8 mouse cellular contexts compared by ENCODE assay signal in genomic region chr11:58104351-58104791, GRCm38 (mm10). TPM values are rescaled to one million over a fixed set of nuclear protein-coding genes. Genes with fewer than 3 reads are reported as not detected.
DNase-seq lines count a peak whose midpoint lies in the region; ATAC-seq and TF ChIP-seq lines count a peak whose summit lies in the region.

No protein-coding gene starts in this region.

- peak overlapping the region; percentile 80 for H3K9ac ChIP-seq in kidney, postnatal 0 days (ENCODE audit: low read depth, low read length)
- H3K9ac ChIP-seq in intestine, embryonic 15.5 days: peak overlapping the region; percentile 94
- peak overlapping the region; percentile 82 for H3K9ac ChIP-seq in stomach, postnatal 0 days (ENCODE audit: low read length)

- TF ChIP-seq CTCF in kidney, postnatal 0 days (IDR thresholded peaks at IDR 0.05; ENCODE audit: low read depth): no peak
- TF ChIP-seq CTCF in G1E (IDR thresholded peaks at IDR 0.05; ENCODE audit: low read depth, low read length): no peak
- no peak for TF ChIP-seq CTCF in embryonic fibroblast, embryonic 13.5 days (IDR thresholded peaks at IDR 0.05; ENCODE audit: borderline replicate concordance, insufficient read depth, low read length)
- TF ChIP-seq CTCF in stomach, postnatal 0 days (IDR thresholded peaks at IDR 0.05; ENCODE audit: low read depth): no peak

- peaks cover 47% of the 10 kb centered on the region for H3K79me2 ChIP-seq in macrophage (ENCODE audit: inconsistent target)

- no peaks in the 10 kb centered on the region for H3K27me3 ChIP-seq in kidney, postnatal 0 days (ENCODE audit: insufficient read depth, low read length)
- H3K27me3 ChIP-seq in G1E (ENCODE audit: insufficient read depth, low read length): no peaks in the 10 kb centered on the region
- no peaks in the 10 kb centered on the region for H3K27me3 ChIP-seq in intestine, embryonic 15.5 days (replicated peaks)
- no peaks in the 10 kb centered on the region for H3K27me3 ChIP-seq in stomach, postnatal 0 days (ENCODE audit: control insufficient read depth, insufficient read depth, low read length)

- no peaks in the 10 kb centered on the region for H3K36me3 ChIP-seq in kidney, postnatal 0 days (ENCODE audit: insufficient read depth, low read length)
- H3K36me3 ChIP-seq in G1E (replicated peaks) (peaks cover 25% of the 10 kb centered on the region), macrophage (ENCODE audit: inconsistent target) (no peaks in the 10 kb centered on the region; the same call in 1 of the 2 replicates)
- H3K36me3 ChIP-seq in intestine, embryonic 15.5 days: peaks cover 5% of the 10 kb centered on the region; the same call in 1 of the 2 replicates
- H3K36me3 ChIP-seq in stomach, postnatal 0 days (ENCODE audit: control insufficient read depth, insufficient read depth, low read length): no peaks in the 10 kb centered on the region

- peak overlapping the region; percentile 70 for H3K4me3 ChIP-seq in kidney, postnatal 0 days (replicated peaks; ENCODE audit: low read depth, low read length)
- H3K4me3 ChIP-seq in G1E (ENCODE audit: low read depth, low read length) (peak overlapping the region; percentile 97), macrophage (ENCODE audit: inconsistent target) (peak overlapping the region; percentile 61)
- peak overlapping the region; percentile 72 for H3K4me3 ChIP-seq in embryonic fibroblast, embryonic 13.5 days (ENCODE audit: insufficient read depth, low read length)
- H3K4me3 ChIP-seq in intestine, embryonic 15.5 days (replicated peaks): peak overlapping the region; percentile 97
- peak overlapping the region; percentile 77 for H3K4me3 ChIP-seq in stomach, postnatal 0 days (ENCODE audit: low read depth, low read length)

- TF ChIP-seq EP300 in stomach, postnatal 0 days (optimal IDR thresholded peaks at IDR 0.05): no peak

- H3K27ac ChIP-seq in kidney, postnatal 0 days: peak overlapping the region; percentile 91
- H3K27ac ChIP-seq in embryonic fibroblast, embryonic 13.5 days (ENCODE audit: insufficient read depth, low read length): peak overlapping the region; percentile 47
- peak overlapping the region; percentile 95 for H3K27ac ChIP-seq in intestine, embryonic 15.5 days
- peak overlapping the region; percentile 76 for H3K27ac ChIP-seq in macrophage
- peak overlapping the region; percentile 94 for H3K27ac ChIP-seq in stomach, postnatal 0 days (replicated peaks)

- H3K4me1 ChIP-seq in kidney, postnatal 0 days (replicated peaks; ENCODE audit: insufficient read depth, low read length): no peaks in the 10 kb centered on the region; the same call in 1 of the 2 replicates
- H3K4me1 ChIP-seq in G1E (ENCODE audit: insufficient read depth, low read depth, low read length): peaks cover 46% of the 10 kb centered on the region
- H3K4me1 ChIP-seq in embryonic fibroblast, embryonic 13.5 days (ENCODE audit: control insufficient read depth, insufficient read depth, low read length): no peaks in the 10 kb centered on the region
- H3K4me1 ChIP-seq in intestine, embryonic 15.5 days (replicated peaks): peaks cover 11% of the 10 kb centered on the region
- no peaks in the 10 kb centered on the region; the same call in 1 of the 2 replicates for H3K4me1 ChIP-seq in stomach, postnatal 0 days (replicated peaks; ENCODE audit: control insufficient read depth, insufficient read depth)

- peak; percentile 61 for DNase-seq in kidney, postnatal 0 days (ENCODE audit: low spot score)
- DNase-seq in kidney, postnatal 10 days: no peak
- peak; percentile 33 for DNase-seq in G1E (ENCODE audit: low spot score)
- peak; percentile 57 for DNase-seq in stomach, postnatal 0 days (ENCODE audit: low spot score)
- DNase-seq in adrenal gland, postnatal 4 days (ENCODE audit: low spot score in 2 of 2): no peak

- no peak for TF ChIP-seq POLR2A in embryonic fibroblast, embryonic 13.5 days (IDR thresholded peaks at IDR 0.05; ENCODE audit: low read depth, low read length)

- no peaks in the 10 kb centered on the region for H3K9me3 ChIP-seq in kidney, postnatal 0 days (replicated peaks; ENCODE audit: low read length)
- H3K9me3 ChIP-seq in G1E (replicated peaks): no peaks in the 10 kb centered on the region
- no peaks in the 10 kb centered on the region for H3K9me3 ChIP-seq in intestine, embryonic 15.5 days
- no peaks in the 10 kb centered on the region for H3K9me3 ChIP-seq in stomach, postnatal 0 days (ENCODE audit: control insufficient read depth, low read length)

- H3K4me2 ChIP-seq in kidney, postnatal 0 days (ENCODE audit: low read length): peak overlapping the region; percentile 56
- H3K4me2 ChIP-seq in intestine, embryonic 15.5 days (replicated peaks): peak overlapping the region; percentile 60
- H3K4me2 ChIP-seq in stomach, postnatal 0 days (replicated peaks; ENCODE audit: low read depth): peak overlapping the region; percentile 77

- peak; percentile 17; the same call in 1 of the 2 replicates for ATAC-seq in kidney, postnatal 0 days (replicated peaks; ENCODE audit: low FRiP score, low read depth)
- no peak for ATAC-seq in G1E (ENCODE audit: extremely low read depth, insufficient number of reproducible peaks, low FRiP score, poor library complexity, severe bottlenecking)
- ATAC-seq in intestine, embryonic 15.5 days: no peak; the same call in 1 of the 2 replicates
- ATAC-seq in stomach, postnatal 0 days (ENCODE audit: low FRiP score, low TSS enrichment): peak; percentile 1; the same call in 1 of the 2 replicates

- 0% methylated on average over 23 of the region's 24 CpGs for WGBS in kidney, postnatal 0 days
- under 1% methylated on average over 24 of the region's 24 CpGs for WGBS in intestine, embryonic 15.5 days
- under 1% methylated on average over 24 of the region's 24 CpGs for WGBS in macrophage (ENCODE audit: missing documents)
- 0% methylated on average over 24 of the region's 24 CpGs for WGBS in stomach, postnatal 0 days

RNA-seq across cellular contexts. Expression of gene Cnot8, which starts 0.4 kb away (rescaled TPM):
- polyA plus RNA-seq in kidney, postnatal 0 days (2015; fragmentation: Nextera tagmentation; extraction: Ambion mirVana): 69.9 and 74.8 TPM in 2 replicates
- 64.2 and 65.1 TPM in 2 replicates for total RNA-seq in G1E (2014; fragmentation: Nextera tagmentation)
- total RNA-seq in G1E (2017): 111 and 126 TPM in 2 replicates
- 4.4 and 5.5 TPM in 2 replicates for polyA plus RNA-seq in G1E (2012)
- polyA plus RNA-seq in embryonic fibroblast, embryonic 13.5 days (2011; ENCODE audit: insufficient read length, low read depth, missing spikeins): 56.9 and 58.1 TPM in 2 replicates
- polyA plus RNA-seq in intestine, embryonic 15.5 days (2015; fragmentation: Nextera tagmentation; extraction: Ambion mirVana): 78.3 and 79.4 TPM in 2 replicates
- 10 to 100 TPM in 25 of 26 experiments, 1 to 10 TPM in 1; 9.7 to 42.2 (median 20.8) TPM for total RNA-seq in macrophage (2018; cell fraction: chromatin; rRNA removed)
- 10 to 100 TPM; 21.3 to 45.8 (median 37.7) TPM for total RNA-seq in macrophage (2018; cell fraction: cytosol; rRNA removed)
- 10 to 100 TPM; 15.1 to 50.5 (median 24.8) TPM for total RNA-seq in macrophage (2018; cell fraction: nucleus; rRNA removed)
- 35.8 to 41.5 TPM (median 36.2 TPM) in 3 replicates for polyA plus RNA-seq in macrophage (2018)
- polyA plus RNA-seq in stomach, postnatal 0 days (2015; fragmentation: Nextera tagmentation; extraction: Ambion mirVana): 41.4 and 42.9 TPM in 2 replicates
- total RNA-seq in adrenal gland, postnatal 4 days (2021): 10 to 100 TPM; 56.0 to 57.3 TPM

RNA-seq across cellular contexts. Expression of gene Gm12248, which starts 11.4 kb away (rescaled TPM):
- polyA plus RNA-seq in kidney, postnatal 0 days (2015; fragmentation: Nextera tagmentation; extraction: Ambion mirVana): not detected in 2 replicates
- 0.90 and 2.5 TPM in 2 replicates for total RNA-seq in G1E (2014; fragmentation: Nextera tagmentation)
- 0.76 TPM in 1 of 2 replicates, not detected in the other for total RNA-seq in G1E (2017)
- polyA plus RNA-seq in G1E (2012): 0.05 TPM in 1 of 2 replicates, not detected in the other
- polyA plus RNA-seq in embryonic fibroblast, embryonic 13.5 days (2011; ENCODE audit: insufficient read length, low read depth, missing spikeins): not detected in 2 replicates
- not detected in 2 replicates for polyA plus RNA-seq in intestine, embryonic 15.5 days (2015; fragmentation: Nextera tagmentation; extraction: Ambion mirVana)
- total RNA-seq in macrophage (2018; cell fraction: chromatin; rRNA removed): not detected
- not detected for total RNA-seq in macrophage (2018; cell fraction: cytosol; rRNA removed)
- total RNA-seq in macrophage (2018; cell fraction: nucleus; rRNA removed): not detected
- polyA plus RNA-seq in macrophage (2018): not detected in 3 replicates
- polyA plus RNA-seq in stomach, postnatal 0 days (2015; fragmentation: Nextera tagmentation; extraction: Ambion mirVana): not detected in 2 replicates
- under 1 TPM; 0.20 TPM for total RNA-seq in adrenal gland, postnatal 4 days (2021)

Comparison
In these comparisons a context has a peak if more than half of its experiments do, and no peak if none do; other contexts are left out.
1. DNase-seq: peak in kidney, postnatal 0 days (single experiment), G1E (single experiment) and stomach, postnatal 0 days (single experiment); none in kidney, postnatal 10 days (single experiment) and adrenal gland, postnatal 4 days (0 of 2).
2. ATAC-seq: peak in kidney, postnatal 0 days (single experiment) and stomach, postnatal 0 days (single experiment); none in G1E (single experiment) and intestine, embryonic 15.5 days (single experiment).
3. Peak in every context shown above with its lines, with median percentiles within 50 percentile points of each other: H3K27ac ChIP-seq, H3K4me2 ChIP-seq, H3K4me3 ChIP-seq and H3K9ac ChIP-seq.